8 mouse cellular contexts compared by ENCODE assay signal in genomic region chr17:80206301-80206670, GRCm38 (mm10). TPM values are rescaled to one million over a fixed set of nuclear protein-coding genes. Genes with fewer than 3 reads are reported as not detected.
DNase-seq lines count a peak whose midpoint lies in the region; ATAC-seq and TF ChIP-seq lines count a peak whose summit lies in the region.
"Had no signal": no experiment of that assay in that cellular context is flagged by ENCODE, and none has a peak within 500 bp of the region (broad histone marks: within the 10 kb centered on the region; RNA-seq: fewer than 3 reads in every experiment).

No protein-coding gene starts in this region.

- H3K27me3 ChIP-seq in lung, embryonic 16.5 days (ENCODE audit: control insufficient read depth, insufficient read depth, low read depth, low read length) = no peaks in the 10 kb centered on the region
- no peaks in the 10 kb centered on the region for H3K27me3 ChIP-seq in hindbrain, postnatal 0 days (ENCODE audit: insufficient read depth, low read length)

- ATAC-seq in lung, embryonic 16.5 days (ENCODE audit: low read depth) = peak; percentile 68
- ATAC-seq in hindbrain, postnatal 0 days = peak; percentile 57
- peak; percentile 19 for ATAC-seq in megakaryocyte progenitor cell, adult 5-6 weeks (replicated peaks; ENCODE audit: poor library complexity)

- DNase-seq in lung, postnatal 10 days = no peak
- DNase-seq in adrenal gland, postnatal 25 days = peak; percentile 72
- DNase-seq in embryo, embryonic 11 days = peak; percentile 75
- no peak for DNase-seq in hindbrain, postnatal 0 days (ENCODE audit: low spot score)
- peak; percentile 75 for DNase-seq in thymus, postnatal 4 days

- H3K4me2 ChIP-seq in lung, embryonic 16.5 days (ENCODE audit: low read depth, low read length) = peak overlapping the region; percentile 72
- peak overlapping the region; percentile 73 for H3K4me2 ChIP-seq in hindbrain, postnatal 0 days (ENCODE audit: low read depth, low read length)

- peak overlapping the region; percentile 99 for H3K27ac ChIP-seq in lung, embryonic 16.5 days (ENCODE audit: low read length)
- peak overlapping the region; percentile 100 for H3K27ac ChIP-seq in hindbrain, postnatal 0 days

- no peak for TF ChIP-seq CTCF in hindbrain, postnatal 0 days (IDR thresholded peaks at IDR 0.05; ENCODE audit: low read depth)

- WGBS in lung, embryonic 16.5 days = under 1% methylated on average over 36 of the region's 36 CpGs
- under 1% methylated on average over 36 of the region's 36 CpGs for WGBS in hindbrain, postnatal 0 days

- peak overlapping the region; percentile 98 for H3K9ac ChIP-seq in lung, embryonic 16.5 days (ENCODE audit: low read length)
- peak overlapping the region; percentile 99 for H3K9ac ChIP-seq in hindbrain, postnatal 0 days (replicated peaks; ENCODE audit: low read length)

- H3K4me3 ChIP-seq in lung, embryonic 16.5 days (ENCODE audit: low read length) = peak overlapping the region; percentile 65
- H3K4me3 ChIP-seq in hindbrain, postnatal 0 days (ENCODE audit: low read length) = peak overlapping the region; percentile 99

- 0 out of 2 replicates have a peak, but pooled peaks cover 8% of the 10 kb centered on the region for H3K4me1 ChIP-seq in lung, embryonic 16.5 days (replicated peaks; ENCODE audit: control insufficient read depth, insufficient read depth, low read length)
- H3K4me1 ChIP-seq in hindbrain, postnatal 0 days (ENCODE audit: insufficient read depth, low read length) = 0 out of 2 replicates have a peak, but pooled peaks cover 3% of the 10 kb centered on the region

- no peaks in the 10 kb centered on the region for H3K9me3 ChIP-seq in lung, embryonic 16.5 days (ENCODE audit: control insufficient read depth, low read length)
- no peaks in the 10 kb centered on the region for H3K9me3 ChIP-seq in hindbrain, postnatal 0 days (ENCODE audit: low read length)

- H3K36me3 ChIP-seq in lung, embryonic 16.5 days (ENCODE audit: control insufficient read depth, insufficient read depth, low read length) = peaks cover 28% of the 10 kb centered on the region
- peaks cover 20% of the 10 kb centered on the region for H3K36me3 ChIP-seq in hindbrain, postnatal 0 days (ENCODE audit: insufficient read depth, low read length)

RNA-seq across cellular contexts. Expression of gene Srsf7, which starts 0.8 kb away (rescaled TPM):
- 552 and 582 TPM in 2 replicates for polyA plus RNA-seq in lung, embryonic 16.5 days (2015; fragmentation: Nextera tagmentation; extraction: Ambion mirVana)
- total RNA-seq in adrenal gland, postnatal 25 days (2021) = 119 and 126 TPM in 2 replicates
- total RNA-seq in hindbrain, postnatal 0 days (2014; rRNA removed) = 111 and 129 TPM in 2 replicates
- 227 and 240 TPM in 2 replicates for polyA plus RNA-seq in hindbrain, postnatal 0 days (2015; fragmentation: Nextera tagmentation; extraction: Ambion mirVana)
- 538 and 545 TPM in 2 replicates for total RNA-seq in megakaryocyte progenitor cell, adult 5-6 weeks (2015)
- total RNA-seq in megakaryocyte progenitor cell, adult 5-6 weeks (2017) = 490 and 575 TPM in 2 replicates

RNA-seq across cellular contexts. Expression of gene Ttc39d, which starts 1.0 kb away (rescaled TPM):
- 0.24 TPM in 2 replicates for polyA plus RNA-seq in lung, embryonic 16.5 days (2015; fragmentation: Nextera tagmentation; extraction: Ambion mirVana)
- total RNA-seq in adrenal gland, postnatal 25 days (2021) = 0.24 TPM in 1 of 2 replicates, not detected in the other
- total RNA-seq in hindbrain, postnatal 0 days (2014; rRNA removed) = not detected in 2 replicates
- 0.09 TPM in 1 of 2 replicates, not detected in the other for polyA plus RNA-seq in hindbrain, postnatal 0 days (2015; fragmentation: Nextera tagmentation; extraction: Ambion mirVana)
- total RNA-seq in megakaryocyte progenitor cell, adult 5-6 weeks (2015) = not detected in 2 replicates
- total RNA-seq in megakaryocyte progenitor cell, adult 5-6 weeks (2017) = not detected in 2 replicates
- total RNA-seq: hematopoietic stem cell, adult 5-6 weeks had no signal

RNA-seq across cellular contexts. Expression of gene Gemin6, which starts 18.0 kb away (rescaled TPM):
- polyA plus RNA-seq in lung, embryonic 16.5 days (2015; fragmentation: Nextera tagmentation; extraction: Ambion mirVana) = 37.0 and 38.5 TPM in 2 replicates
- 10.4 and 11.1 TPM in 2 replicates for total RNA-seq in adrenal gland, postnatal 25 days (2021)
- 2.1 and 3.3 TPM in 2 replicates for total RNA-seq in hindbrain, postnatal 0 days (2014; rRNA removed)
- polyA plus RNA-seq in hindbrain, postnatal 0 days (2015; fragmentation: Nextera tagmentation; extraction: Ambion mirVana) = 17.9 and 19.1 TPM in 2 replicates
- 44.5 and 47.4 TPM in 2 replicates for total RNA-seq in megakaryocyte progenitor cell, adult 5-6 weeks (2015)
- total RNA-seq in megakaryocyte progenitor cell, adult 5-6 weeks (2017) = 44.8 and 51.5 TPM in 2 replicates

Comparison
In these comparisons a context has a peak if more than half of its experiments do, and no peak if none do; other contexts are left out.
1. DNase-seq: peak in adrenal gland, postnatal 25 days (single experiment), embryo, embryonic 11 days (single experiment) and thymus, postnatal 4 days (single experiment); none in lung, postnatal 10 days (single experiment) and hindbrain, postnatal 0 days (single experiment).
2. Peak in every context shown above with its lines, with median percentiles within 50 percentile points of each other: ATAC-seq.